Mouse (Mus musculus) forebrain, embryonic 16.5 days (tissue): ENCODE results near the gene Olfr876. TPM values are rescaled to one million over a fixed set of nuclear protein-coding genes. Genes with fewer than 3 reads are reported as not detected.
A peak's percentile ranks its signal among the peaks of the same experiment; 100 is the strongest.
"Not testable (repeated sequence)": the region's sequence is repeated elsewhere in the genome, so short reads cannot be mapped to it uniquely, and the experiment has no call there.

Experiments
- ATAC-seq: fragments of 200-750 bp; cut with Nextera tagmentation; 2 replicates; pipeline ENCODE4 v1.8.0; 2017; ENCODE audit warnings: mild to moderate bottlenecking, moderate library complexity
- H3K27ac ChIP-seq: fragments of 300-500 bp; sonication (generic); 2 replicates; pipeline ENCODE4 v1.5.1; 2014; ENCODE audit warnings: low read length, control low read depth
- H3K27me3 ChIP-seq: fragments of 300-500 bp; sonication (generic); replicated peaks from 2 replicates; pipeline ENCODE4 v1.6.1; 2014; ENCODE audit warnings: low read length; ENCODE audit not compliant: control insufficient read depth, insufficient read depth
- H3K36me3 ChIP-seq: fragments of 300-500 bp; sonication (generic); 2 replicates; pipeline ENCODE4 v1.6.1; 2014; ENCODE audit not compliant: control insufficient read depth, insufficient read depth
- H3K4me1 ChIP-seq: fragments of 300-500 bp; sonication (generic); replicated peaks from 2 replicates; pipeline ENCODE4 v1.6.1; 2014; ENCODE audit warnings: low read length; ENCODE audit not compliant: control insufficient read depth, insufficient read depth
- H3K4me2 ChIP-seq: fragments of 300-500 bp; sonication (generic); 2 replicates; pipeline ENCODE4 v1.6.1; 2014; ENCODE audit warnings: mild to moderate bottlenecking, low read length, control low read depth
- H3K4me3 ChIP-seq: fragments of 300-500 bp; sonication (generic); replicated peaks from 2 replicates; pipeline ENCODE4 v1.5.1; 2014; ENCODE audit warnings: mild to moderate bottlenecking, low read length, control low read depth
- H3K9ac ChIP-seq: fragments of 300-500 bp; sonication (generic); replicated peaks from 2 replicates; pipeline ENCODE4 v1.6.1; 2014; ENCODE audit warnings: low read depth, low read length, control low read depth
- H3K9me3 ChIP-seq: fragments of 300-500 bp; sonication (generic); 2 replicates; pipeline ENCODE4 v1.6.1; 2016; ENCODE audit warnings: low read length; ENCODE audit not compliant: control insufficient read depth
- WGBS: fragments of 180-500 bp; shearing (Covaris S2); extraction: QIAGEN DNeasy Blood & Tissue Kit; methylation state at CpG from one replicate; pipeline ENCODE4 v1.1.7; 2014; 5-methylcytosine and 5-hydroxymethylcytosine counted together
- polyA plus RNA-seq: library from polyadenylated mRNA; unstranded; fragments of >200 nt; fragmentation: Nextera tagmentation; extraction: Ambion mirVana; gene quantifications from 2 replicates; pipeline ENCODE4 v1.2.1, GENCODE M21; 2015

Olfr876 gene
- not detected in 2 replicates for polyA plus RNA-seq

GRCm38 (mm10) chr9:37802731-37803130 lies at the start of gene Olfr876:
Gene Olfr876, plus strand, starts transcription at chr9:37803031.
- ATAC-seq: no peak
- Histone ChIP-seq H3K4me1 (no peaks in the 10 kb centered on the region), H3K4me2 (no peak within 1 kb of the TSS)

GRCm38 (mm10) chr9:37761728-37762127 lies 41.1 kb upstream of the Olfr876 start:
- ATAC-seq: peak; percentile 66
- Histone ChIP-seq H3K27me3 (no peaks in the 10 kb centered on the region), H3K4me3 (no peak overlapping the region), H3K4me1 (0 out of 2 replicates have a peak, but pooled peaks cover 2% of the 10 kb centered on the region), H3K9ac (no peak overlapping the region), H3K9me3 (no peaks in the 10 kb centered on the region), H3K4me2 (no peak overlapping the region), H3K36me3 (no peaks in the 10 kb centered on the region), H3K27ac (no peak overlapping the region)
- WGBS: 45% methylated on average over 2 of the region's 2 CpGs

More at GRCm38 (mm10) chr9:37802731-37803130, at the start of gene Olfr876:
- Histone ChIP-seq H3K27ac (no peak within 1 kb of the TSS), H3K4me3 (no peak within 1 kb of the TSS), H3K9me3 (no peaks in the 10 kb centered on the region), H3K27me3 (no peaks in the 10 kb centered on the region), H3K9ac (no peak within 1 kb of the TSS), H3K36me3 (no peaks in the 10 kb centered on the region)

GRCm38 (mm10) chr9:37762541-37762940 lies 40.3 kb upstream of the Olfr876 start:
- no peak for ATAC-seq
- Histone ChIP-seq H3K27ac (no peak overlapping the region), H3K27me3 (no peaks in the 10 kb centered on the region), H3K4me3 (no peak overlapping the region), H3K36me3 (no peaks in the 10 kb centered on the region), H3K9me3 (no peaks in the 10 kb centered on the region), H3K4me1 (0 out of 2 replicates have a peak, but pooled peaks cover 2% of the 10 kb centered on the region), H3K9ac (no peak overlapping the region), H3K4me2 (no peak overlapping the region)
- WGBS: 61% methylated on average over 2 of the region's 2 CpGs

DNA sequence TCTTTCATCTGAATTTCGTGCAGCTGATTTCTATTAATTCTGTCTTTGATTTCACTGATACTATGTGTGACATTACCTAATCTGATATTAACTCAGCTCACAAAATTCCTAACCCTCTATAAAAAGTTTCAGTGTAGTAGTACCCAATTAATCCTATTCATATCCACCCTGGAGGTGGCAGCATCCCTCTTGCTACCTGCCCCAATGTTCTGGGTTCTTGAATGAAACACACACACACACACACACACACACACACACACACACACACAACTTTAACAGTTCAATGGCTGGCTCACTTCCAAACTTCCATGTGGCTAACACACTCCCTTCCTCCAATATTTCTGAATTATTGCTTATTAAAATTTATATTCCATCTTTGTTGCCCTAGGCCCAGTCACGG lies 32.2 kb upstream of the Olfr876 start:
- no peak for ATAC-seq
- no peaks in the 10 kb centered on the region for H3K4me1 ChIP-seq
- H3K27ac ChIP-seq: no peak overlapping the region
- no peak overlapping the region for H3K4me2 ChIP-seq
- H3K4me3 ChIP-seq: no peak overlapping the region
- H3K36me3 ChIP-seq: no peaks in the 10 kb centered on the region
- H3K9me3 ChIP-seq: no peaks in the 10 kb centered on the region
- WGBS: 83% methylated on average over 2 of the region's 2 CpGs
- no peaks in the 10 kb centered on the region for H3K27me3 ChIP-seq
- H3K9ac ChIP-seq: no peak overlapping the region

- ATAC-seq: no peak
- WGBS: 44% methylated on average over 2 of the region's 2 CpGs
- H3K27me3 ChIP-seq: no peaks in the 10 kb centered on the region
- no peaks in the 10 kb centered on the region for H3K4me1 ChIP-seq
- H3K4me3 ChIP-seq: no peak within 1 kb of the TSS
- H3K4me2 ChIP-seq: no peak within 1 kb of the TSS
- H3K9ac ChIP-seq: no peak within 1 kb of the TSS
- no peak within 1 kb of the TSS for H3K27ac ChIP-seq
- no peaks in the 10 kb centered on the region for H3K36me3 ChIP-seq
- H3K9me3 ChIP-seq: no peaks in the 10 kb centered on the region
Observed at GRCm38 (mm10) chr9:37771759-37772158, 31.1 kb upstream of the Olfr876 start, which contains the start of gene Olfr875. Gene Olfr875, plus strand, starts transcription at chr9:37771857.

DNA sequence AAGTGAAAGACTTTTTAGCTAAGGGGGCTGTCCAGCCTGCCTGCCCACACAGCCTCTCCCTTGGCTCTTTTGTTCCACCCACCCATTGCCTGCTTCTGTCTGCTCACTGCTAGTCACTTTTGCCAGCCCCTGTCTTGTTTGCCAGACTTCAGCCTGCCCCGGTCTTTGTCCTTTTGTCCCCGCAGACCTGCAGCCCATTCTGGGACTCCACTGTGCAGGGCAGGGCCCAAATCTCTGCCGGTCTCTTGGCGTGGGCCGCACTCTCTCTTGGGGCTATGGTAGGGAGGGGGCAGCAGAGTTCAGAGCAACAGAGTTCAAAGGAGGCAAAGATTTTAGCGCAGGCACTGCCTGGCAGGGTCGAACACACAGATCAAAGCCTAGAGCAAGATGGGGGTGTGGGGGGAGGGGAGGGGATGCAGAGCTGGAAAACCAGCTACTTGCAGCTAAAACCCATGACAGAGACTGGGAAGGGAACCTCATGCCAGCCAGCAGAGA lies 20.0 kb upstream of the Olfr876 start:
- no peaks in the 10 kb centered on the region for H3K27me3 ChIP-seq
- peak overlapping the region; percentile 53 for H3K4me2 ChIP-seq
- peak overlapping the region; percentile 26 for H3K4me3 ChIP-seq
- ATAC-seq: peak; percentile 92
- 2% methylated on average over 7 of the region's 7 CpGs for WGBS
- H3K4me1 ChIP-seq: peaks cover 8% of the 10 kb centered on the region
- H3K9me3 ChIP-seq: no peaks in the 10 kb centered on the region
- peak overlapping the region; percentile 66 for H3K27ac ChIP-seq
- peak overlapping the region; percentile 36 for H3K9ac ChIP-seq
- H3K36me3 ChIP-seq: no peaks in the 10 kb centered on the region

GRCm38 (mm10) chr9:37783394-37784387 lies 19.1 kb upstream of the Olfr876 start:
- H3K27me3 ChIP-seq, H3K4me3 ChIP-seq, H3K36me3 ChIP-seq, H3K4me1 ChIP-seq, H3K27ac ChIP-seq, H3K9ac ChIP-seq, H3K9me3 ChIP-seq: not testable (repeated sequence)
- ATAC-seq: peak; percentile 62
- WGBS: 54% methylated on average over 11 of the region's 15 CpGs
- peak overlapping the region; percentile 53 for H3K4me2 ChIP-seq

DNA sequence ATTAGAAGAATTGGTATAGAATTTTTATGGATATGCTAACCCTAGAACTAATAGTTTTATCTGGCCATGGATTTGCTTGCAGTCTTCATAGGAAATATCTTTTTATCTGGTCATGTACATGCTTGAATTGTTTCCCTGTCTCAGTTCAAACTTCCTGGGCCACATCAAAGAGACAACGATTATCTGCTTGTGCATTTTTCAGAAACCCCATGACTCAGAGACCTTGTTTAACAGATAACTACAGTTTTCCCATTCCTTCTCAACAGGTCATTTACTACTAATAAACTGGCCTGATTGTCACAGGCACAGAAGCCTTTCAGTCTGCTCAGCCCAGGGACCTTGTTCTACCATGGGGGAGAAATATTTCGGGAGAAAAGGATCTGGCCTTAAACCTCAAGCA lies 16.4 kb upstream of the Olfr876 start:
- H3K4me3 ChIP-seq: no peak overlapping the region
- peaks cover 8% of the 10 kb centered on the region for H3K4me1 ChIP-seq
- no peak for ATAC-seq
- no peak overlapping the region for H3K27ac ChIP-seq
- WGBS: 82% methylated on average over 2 of the region's 2 CpGs
- H3K9me3 ChIP-seq: no peaks in the 10 kb centered on the region
- H3K9ac ChIP-seq: no peak overlapping the region
- H3K4me2 ChIP-seq: no peak overlapping the region
- H3K36me3 ChIP-seq: no peaks in the 10 kb centered on the region
- H3K27me3 ChIP-seq: no peaks in the 10 kb centered on the region

DNA sequence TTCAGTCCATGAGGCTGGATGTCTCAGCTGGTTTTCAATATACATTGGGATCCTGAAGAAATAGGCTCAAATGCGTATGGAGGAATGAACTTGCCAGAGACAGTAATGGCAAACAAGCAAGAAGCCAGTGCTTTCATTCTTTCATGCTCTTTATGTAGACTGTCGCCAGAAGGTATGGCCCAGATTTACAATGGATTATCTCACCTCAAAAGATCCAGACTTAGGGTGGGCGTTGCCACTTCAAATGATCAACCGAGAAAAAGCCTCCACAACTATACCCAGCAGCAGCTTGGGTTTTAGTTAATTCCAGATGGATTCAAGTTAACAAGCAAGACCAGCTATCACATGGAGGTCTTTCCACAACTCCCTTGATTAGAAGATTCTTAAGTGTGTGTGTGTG lies 776 bp upstream of the Olfr876 start:
- Histone ChIP-seq H3K4me1 (no peaks in the 10 kb centered on the region), H3K27ac (no peak overlapping the region), H3K36me3 (no peaks in the 10 kb centered on the region), H3K4me2 (no peak overlapping the region), H3K9ac (no peak overlapping the region), H3K9me3 (no peaks in the 10 kb centered on the region), H3K27me3 (no peaks in the 10 kb centered on the region), H3K4me3 (no peak overlapping the region)
- no peak for ATAC-seq
- WGBS: 62% methylated on average over 4 of the region's 4 CpGs
